27 mouse cellular contexts compared by ENCODE assay signal in the genomic region with DNA sequence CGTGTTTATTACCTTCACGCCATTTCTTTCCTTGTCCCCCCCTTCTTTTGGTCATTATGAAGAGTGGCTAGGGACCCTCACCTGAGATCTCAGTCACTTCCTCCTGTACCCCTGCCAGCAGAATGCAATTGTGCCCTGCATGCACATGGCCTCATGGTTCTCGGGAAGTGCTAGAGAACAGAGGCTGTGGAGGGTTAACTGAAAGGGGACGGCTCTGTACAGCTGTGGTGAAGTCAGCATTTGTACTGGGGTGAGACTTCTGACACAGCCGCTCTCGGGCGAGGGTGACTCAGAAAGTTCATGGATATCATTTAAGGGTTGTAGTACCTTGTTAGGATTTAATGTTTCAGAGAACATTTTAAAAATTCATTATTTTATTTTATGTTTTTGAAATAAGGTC. TPM values are rescaled to one million over a fixed set of nuclear protein-coding genes. Genes with fewer than 3 reads are reported as not detected.
A peak's percentile ranks its signal among the peaks of the same experiment; 100 is the strongest.
DNase-seq lines count a peak whose midpoint lies in the region; ATAC-seq and TF ChIP-seq lines count a peak whose summit lies in the region.
"Had no signal": no experiment of that assay in that cellular context is flagged by ENCODE, and none has a peak within 500 bp of the region (broad histone marks: within the 10 kb centered on the region; RNA-seq: fewer than 3 reads in every experiment).

No protein-coding gene starts in this region.

- no peaks in the 10 kb centered on the region for H3K27me3 ChIP-seq in thymus, adult 2 months (ENCODE audit: control insufficient read depth, insufficient read depth, low read length)
- H3K27me3 ChIP-seq: CH12.LX; embryonic facial prominence, embryonic 15.5 days; forebrain, embryonic 15.5 days; heart, embryonic 12.5 days; hindbrain, embryonic 15.5 days had no signal

- DNase-seq in CD4-positive, CD25-positive, alpha-beta regulatory T cell, adult 2 months (ENCODE audit: low read depth, low spot score): peak; percentile 0
- peak; percentile 43 for DNase-seq in thymus, adult 2 months
- DNase-seq in thymus, postnatal 25 days: peak; percentile 52
- DNase-seq in adrenal gland, adult (ENCODE audit: inconsistent age in 2 of 2, low spot score in 1 of 2): no peak
- DNase-seq in lung, postnatal 10 days: no peak
- no peak for DNase-seq in right cerebral cortex, postnatal 36 days (ENCODE audit: low spot score in 2 of 2)
- DNase-seq: adrenal gland, adult 2 months; adrenal gland, postnatal 25 days; B cell, adult 2 months; cerebellum, adult 18-20 months; cerebellum, postnatal 10 days; embryo, embryonic 11 days; heart, postnatal 36 days had no signal

- no peak for ATAC-seq in CD4-positive, CD25-positive, alpha-beta regulatory T cell, adult 4 months
- ATAC-seq: activated CD4-positive, CD25-positive, alpha-beta regulatory T cell, adult 4 months; forebrain, embryonic 15.5 days; Patski had no signal

- no peak for TF ChIP-seq POLR2A in thymus, adult 2 months (IDR thresholded peaks at IDR 0.05; ENCODE audit: control insufficient read depth, extremely low read depth, insufficient read depth, low read length, poor library complexity)

- H3K36me3 ChIP-seq in thymus, adult 2 months (ENCODE audit: control insufficient read depth, insufficient read depth, low read length): no peaks in the 10 kb centered on the region
- H3K36me3 ChIP-seq: embryonic facial prominence, embryonic 15.5 days; forebrain, embryonic 10.5 days; forebrain, embryonic 15.5 days; heart, embryonic 12.5 days; hindbrain, embryonic 15.5 days had no signal

- peaks cover 8% of the 10 kb centered on the region for H3K4me1 ChIP-seq in thymus, adult 2 months (replicated peaks; ENCODE audit: control insufficient read depth, insufficient read depth, low read length)
- H3K4me1 ChIP-seq: embryonic facial prominence, embryonic 15.5 days; forebrain, embryonic 10.5 days; forebrain, embryonic 15.5 days; heart, embryonic 12.5 days; hindbrain, embryonic 15.5 days had no signal

- no peak overlapping the region for H3K4me3 ChIP-seq in thymus, adult 2 months (ENCODE audit: control insufficient read depth, insufficient read depth, low read length)
- H3K4me3 ChIP-seq: embryonic facial prominence, embryonic 15.5 days; erythroblast, embryonic 14.5 days; forebrain, embryonic 10.5 days; forebrain, embryonic 15.5 days; heart, embryonic 12.5 days; hindbrain, embryonic 15.5 days had no signal

- WGBS in thymus, adult 2 months: 22% methylated on average over 7 of the region's 7 CpGs

- no peak for TF ChIP-seq CTCF in thymus, adult 2 months (IDR thresholded peaks at IDR 0.05; ENCODE audit: borderline replicate concordance, control insufficient read depth, extremely low read depth, insufficient read depth, low read length, poor library complexity)

- 0 out of 2 replicates have a peak overlapping the region, but pooled peaks have one; percentile 61 for H3K27ac ChIP-seq in thymus, adult 2 months (ENCODE audit: control insufficient read depth, insufficient read depth, low read length)
- H3K27ac ChIP-seq: embryonic facial prominence, embryonic 15.5 days; forebrain, embryonic 10.5 days; forebrain, embryonic 15.5 days; hindbrain, embryonic 15.5 days had no signal

RNA-seq across cellular contexts. Expression of gene Tex13c2, which starts 35.0 kb away (rescaled TPM):
- under 1 TPM in 1 of 2 experiments, not detected in 1; 0.52 TPM for polyA plus RNA-seq in CD4-positive, CD25-positive, alpha-beta regulatory T cell, adult 4 months (2017; shearing (Covaris generic))
- 0.17 and 0.44 TPM in 2 replicates for polyA plus RNA-seq in thymus, adult 2 months (2012; rRNA removed)
- polyA plus RNA-seq: adrenal gland, adult 2 months; embryonic facial prominence, embryonic 11.5 days; embryonic facial prominence, embryonic 15.5 days; erythroblast, embryonic 14.5 days; forebrain, embryonic 10.5 days; forebrain, embryonic 15.5 days; gonadal fat pad, adult 2 months; heart, embryonic 12.5 days; heart, postnatal 0 days; hindbrain, embryonic 11.5 days; hindbrain, embryonic 15.5 days; Patski had no signal

RNA-seq across cellular contexts. Expression of gene Sh2d1a, which starts 47.7 kb away (rescaled TPM):
- polyA plus RNA-seq in CD4-positive, CD25-positive, alpha-beta regulatory T cell, adult 4 months (2017; shearing (Covaris generic)): 100 to 1,000 TPM; 278 to 333 TPM
- polyA plus RNA-seq in thymus, adult 2 months (2012; rRNA removed): 102 and 114 TPM in 2 replicates
- polyA plus RNA-seq: adrenal gland, adult 2 months; erythroblast, embryonic 14.5 days; gonadal fat pad, adult 2 months; heart, embryonic 12.5 days; Patski had no signal

Comparison
In these comparisons a context has a peak if more than half of its experiments do, and no peak if none do; other contexts are left out.
1. DNase-seq: peak in CD4-positive, CD25-positive, alpha-beta regulatory T cell, adult 2 months (single experiment), thymus, adult 2 months (single experiment) and thymus, postnatal 25 days (single experiment); none in adrenal gland, adult (0 of 2), lung, postnatal 10 days (single experiment) and right cerebral cortex, postnatal 36 days (0 of 2).